Mouse (Mus musculus): ENCODE measurements around the gene Pih1d3. TPM values are rescaled to one million over a fixed set of nuclear protein-coding genes. Genes with fewer than 3 reads are reported as not detected.

The Pih1d3 gene
- not detected for polyA plus RNA-seq (2017; shearing (Covaris generic))

GRCm38 (mm10) chr1:31222564-31222963 lies at the start of gene Pih1d3, which contains the start of gene 4931428L18Rik:
Pih1d3 (plus strand) TSS chr1:31222838.
4931428L18Rik (minus strand) TSS chr1:31222684.

GRCm38 (mm10) chr1:31176101-31176500 lies 46.5 kb upstream of the Pih1d3 start, which contains the start of gene Lgsn:
Lgsn (plus strand) TSS chr1:31176401.

Other genes starting within 250 kb of the Pih1d3 start
- gene AC153137.1, start 244.9 kb upstream of the Pih1d3 start, polyA plus RNA-seq (2017; shearing (Covaris generic)), result not detected
- not detected for gene Lgsn, start 46.4 kb upstream of the Pih1d3 start, polyA plus RNA-seq (2017; shearing (Covaris generic))
- gene 4931428L18Rik, start 154 bp upstream of the Pih1d3 start, polyA plus RNA-seq (2017; shearing (Covaris generic)), result not detected

Measured in naive thymus-derived CD4-positive, alpha-beta T cell, adult 5 months (primary cell).